31 mouse cellular contexts compared by ENCODE assay signal in genomic region chr5:76441431-76441830, GRCm38 (mm10). TPM values are rescaled to one million over a fixed set of nuclear protein-coding genes. Genes with fewer than 3 reads are reported as not detected.
"Had no signal": no experiment of that assay in that cellular context is flagged by ENCODE, and none has a peak within 500 bp of the region (broad histone marks: within the 10 kb centered on the region; RNA-seq: fewer than 3 reads in every experiment).

No protein-coding gene starts in this region.

- DNase-seq: kidney, adult 2 months; kidney, postnatal 25 days; left cerebral cortex, postnatal 4 days; liver, postnatal 0 days; thymus, adult 18-20 months; thymus, postnatal 36 days had no signal

- H3K4me2 ChIP-seq: limb, embryonic 12.5 days; limb, embryonic 15.5 days; liver, embryonic 11.5 days; midbrain, embryonic 13.5 days; neural tube, embryonic 13.5 days had no signal

- H3K36me3 ChIP-seq: limb, embryonic 12.5 days; limb, embryonic 15.5 days; midbrain, embryonic 10.5 days; midbrain, embryonic 13.5 days; neural tube, embryonic 13.5 days had no signal

- H3K4me1 ChIP-seq: limb, embryonic 12.5 days; limb, embryonic 15.5 days; megakaryocyte, embryonic 14.5 days; midbrain, embryonic 10.5 days; midbrain, embryonic 13.5 days; neural tube, embryonic 13.5 days had no signal

- H3K9ac ChIP-seq: limb, embryonic 12.5 days; limb, embryonic 15.5 days; liver, embryonic 14.5 days; liver, postnatal 0 days; midbrain, embryonic 13.5 days; neural tube, embryonic 13.5 days had no signal

- ATAC-seq: intestine, postnatal 0 days; liver, postnatal 0 days; midbrain, embryonic 13.5 days; midbrain, embryonic 16.5 days had no signal

- H3K27ac ChIP-seq: kidney, postnatal 0 days; limb, embryonic 12.5 days; limb, embryonic 15.5 days; liver, embryonic 14.5 days; midbrain, embryonic 10.5 days; midbrain, embryonic 13.5 days; neural tube, embryonic 13.5 days had no signal

- H3K9me3 ChIP-seq: limb, embryonic 12.5 days; limb, embryonic 15.5 days; midbrain, embryonic 10.5 days; midbrain, embryonic 13.5 days; neural tube, embryonic 13.5 days had no signal

- H3K4me3 ChIP-seq: limb, embryonic 12.5 days; limb, embryonic 15.5 days; megakaryocyte, embryonic 14.5 days; midbrain, embryonic 10.5 days; midbrain, embryonic 13.5 days; myocyte; neural tube, embryonic 13.5 days had no signal

- H3K27me3 ChIP-seq: limb, embryonic 12.5 days; limb, embryonic 15.5 days; midbrain, embryonic 13.5 days; neural tube, embryonic 13.5 days had no signal

RNA-seq across cellular contexts. Expression of gene Gm7271, which starts 42.4 kb away (rescaled TPM):
- total RNA-seq: layer of hippocampus, adult 8-10 months; layer of hippocampus, postnatal 14 days; left cerebral cortex, adult 8-10 months; left cerebral cortex, postnatal 14 days; left cerebral cortex, postnatal 4 days; monocyte, adult 5-6 weeks; neutrophil, adult 5-6 weeks had no signal
- polyA plus RNA-seq: intestine, postnatal 0 days; kidney, adult 2 months; kidney, embryonic 14.5 days; kidney, postnatal 0 days; large intestine, adult 2 months; limb, embryonic 12.5 days; limb, embryonic 15.5 days; liver, embryonic 11.5 days; liver, embryonic 14.5 days; liver, postnatal 0 days; midbrain, embryonic 13.5 days; midbrain, embryonic 16.5 days; myocyte; small intestine, adult 2 months; spleen, adult 2 months; stomach, embryonic 16.5 days; testis, adult 2 months; urinary bladder, adult 2 months had no signal
